Mouse (Mus musculus) spleen, postnatal 36 days (tissue): ENCODE results near the gene Ldoc1.

Source experiments
- DNase-seq, 2 experiments: peaks; one replicate each; pipeline ENCODE4 v3.0.0; 2022; ENCODE audit warnings: low spot score in 2 of 2, mixed read lengths in 1 of 2

Ldoc1 gene

GRCm38 (mm10) chrX:61709302-61710033 is at the start of gene Ldoc1:
Gene Ldoc1, plus strand, starts transcription at chrX:61709497.
- no peak for DNase-seq

GRCm38 (mm10) chrX:61710131-61710530 is 834 bp downstream of the Ldoc1 start:
- DNase-seq = no peak

GRCm38 (mm10) chrX:61722281-61723028 is 13.2 kb downstream of the Ldoc1 start:
- DNase-seq = peak; percentile 43 to 60

GRCm38 (mm10) chrX:61723029-61723980 is 14.0 kb downstream of the Ldoc1 start:
- DNase-seq = peak in 1 of 2 experiments; percentile 38

DNA sequence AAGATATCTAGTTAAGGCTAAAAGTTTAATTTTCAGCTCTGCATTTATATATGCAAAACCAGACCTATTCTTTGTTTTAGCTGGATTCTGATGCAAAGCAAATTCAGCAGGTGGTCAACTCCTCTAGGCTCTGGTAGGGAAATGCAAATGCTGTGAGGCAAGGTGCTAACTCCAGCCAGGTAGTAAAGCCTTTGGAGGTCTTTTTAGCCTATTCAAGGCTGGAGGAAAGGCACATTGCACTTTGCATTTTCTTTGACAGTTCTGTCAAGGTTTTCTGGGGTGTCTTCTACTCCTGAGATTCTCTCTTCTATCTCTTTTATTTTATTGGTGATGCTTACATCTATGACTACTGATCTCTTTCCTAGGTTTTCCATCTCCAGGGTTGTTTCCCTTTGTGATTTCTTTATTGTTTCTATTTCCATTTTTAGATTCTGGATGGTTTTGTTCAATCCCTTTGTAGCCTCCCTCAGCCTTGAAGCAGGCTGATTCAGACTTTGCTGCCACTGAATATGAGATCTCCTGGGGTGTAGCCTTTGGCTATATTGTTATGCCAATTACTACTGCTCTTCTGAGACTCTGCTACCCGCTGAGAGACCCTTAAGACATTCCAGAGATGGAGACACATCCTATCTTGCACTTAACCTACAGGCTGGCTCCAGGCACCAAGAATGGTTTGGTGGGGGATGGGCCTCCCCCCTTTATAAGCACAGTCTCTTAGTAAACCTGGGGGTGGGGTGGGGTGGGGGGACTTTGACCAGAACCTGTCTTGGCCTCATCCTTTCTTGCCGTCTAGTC is 18.4 kb downstream of the Ldoc1 start:
- no peak for DNase-seq
